Mouse (Mus musculus) skeletal muscle tissue, postnatal 0 days (tissue): Measurements from ENCODE around the gene Olfr1008. TPM values are rescaled to one million over a fixed set of nuclear protein-coding genes. Genes with fewer than 3 reads are reported as not detected.

Source experiments
- polyA plus RNA-seq: library from polyadenylated mRNA; unstranded; fragments of >200 nt; fragmentation: Nextera tagmentation; extraction: Ambion mirVana; gene quantifications from 2 replicates; pipeline ENCODE4 v1.2.1, GENCODE M21; 2015

The Olfr1008 gene
- not detected in 2 replicates for polyA plus RNA-seq

DNA sequence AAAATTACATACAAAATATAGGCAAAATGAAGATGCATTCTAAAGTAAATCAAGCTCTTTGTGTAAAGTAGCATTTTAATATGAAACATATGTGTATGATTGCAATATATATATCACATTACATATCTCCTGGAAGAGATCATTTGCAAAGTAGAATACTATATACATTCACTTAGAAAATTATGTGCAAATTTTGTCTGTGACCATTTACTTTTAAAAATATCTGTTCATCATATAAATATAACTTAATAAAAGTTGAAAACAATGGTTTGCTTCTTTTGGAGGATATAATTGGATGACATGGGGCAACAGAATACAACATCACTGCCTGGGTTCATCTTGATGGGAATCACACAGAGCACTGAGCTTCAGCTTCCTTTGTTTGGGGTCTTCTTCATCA, at the start of gene Olfr1008:
Gene Olfr1008 (plus strand): TSS at position 301 of the 400 bp plus-strand sequence.

DNA sequence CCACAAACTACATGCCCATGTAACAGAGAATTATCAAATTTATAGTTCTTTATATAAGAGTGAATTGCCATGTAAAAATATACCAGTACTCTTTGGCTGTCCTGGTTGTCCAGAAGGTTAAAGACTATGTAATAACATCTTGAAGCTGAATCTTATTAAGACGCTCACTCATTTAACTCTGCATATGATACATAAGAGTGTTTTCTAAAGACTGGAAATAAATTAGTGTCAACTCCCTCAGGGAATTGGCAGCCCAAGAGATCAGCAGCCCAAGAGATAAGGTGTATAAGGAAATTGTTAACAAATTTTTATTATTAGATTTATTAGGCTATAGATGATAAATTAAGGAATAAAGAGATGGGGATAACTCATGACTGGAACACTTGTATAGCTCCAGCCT, 38.6 kb upstream of the Olfr1008 start, which contains the start of gene Olfr1002:
Gene Olfr1002 (minus strand): TSS at position 101 of the 400 bp plus-strand sequence.

DNA sequence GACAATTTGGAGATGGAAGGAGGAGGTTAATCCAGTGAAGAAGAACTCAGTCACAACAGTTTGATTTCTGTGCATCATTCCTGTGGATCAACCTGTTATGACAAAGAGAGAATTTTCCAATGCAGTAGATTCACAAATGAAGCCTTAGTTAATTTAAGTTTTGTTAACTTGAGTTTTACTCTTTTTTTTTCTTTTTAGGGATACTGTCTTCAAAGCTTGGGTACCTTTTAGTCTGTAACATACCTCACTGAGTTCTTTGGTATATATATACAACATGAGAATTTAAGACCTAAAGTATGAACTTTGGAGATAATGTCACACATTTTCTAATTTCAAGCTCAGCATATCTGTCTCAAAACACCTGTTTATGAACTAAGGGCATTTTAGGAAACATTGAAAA, 24.9 kb upstream of the Olfr1008 start, which contains the start of gene Olfr154:
Gene Olfr154 (minus strand): TSS at position 101 of the 400 bp plus-strand sequence.

DNA sequence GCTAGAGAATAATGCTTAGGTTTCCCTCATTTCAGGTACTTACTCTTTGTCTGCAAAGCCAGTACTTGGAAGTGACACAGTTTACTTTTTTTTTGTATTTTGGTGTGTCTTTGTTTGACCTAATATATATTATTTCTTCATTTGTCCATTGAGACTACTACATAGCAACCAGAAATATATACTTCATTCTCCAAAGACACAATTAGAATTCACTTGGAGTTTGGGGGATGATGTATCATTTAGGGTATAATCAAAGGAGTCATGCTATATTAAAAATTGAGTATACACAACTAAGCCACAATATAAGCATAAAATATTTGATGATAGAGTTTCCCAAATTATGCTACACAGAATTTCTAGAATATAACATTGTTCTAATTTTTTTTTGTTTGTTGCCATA, 10.6 kb upstream of the Olfr1008 start, which contains the start of gene Olfr1006:
Gene Olfr1006 (minus strand): TSS at position 101 of the 400 bp plus-strand sequence.

GRCm38 (mm10) chr2:85715119-85715518, 25.9 kb downstream of the Olfr1008 start, which contains the start of gene Olfr1009:
Gene Olfr1009 (plus strand): TSS chr2:85715419.

Other genes starting within 250 kb of the Olfr1008 start
- gene Olfr995, start 245.8 kb upstream of the Olfr1008 start, polyA plus RNA-seq, result not detected in 2 replicates
- 0.17 and 0.94 TPM in 2 replicates for gene 4833423E24Rik, start 170.4 kb upstream of the Olfr1008 start, polyA plus RNA-seq
- not detected in 2 replicates for gene Olfr996, start 110.2 kb upstream of the Olfr1008 start, polyA plus RNA-seq
- not detected in 2 replicates for gene Olfr998, start 100.5 kb upstream of the Olfr1008 start, polyA plus RNA-seq
- gene Olfr1000, start 77.5 kb upstream of the Olfr1008 start, polyA plus RNA-seq, result not detected in 2 replicates
- not detected in 2 replicates for gene Olfr1002, start 38.7 kb upstream of the Olfr1008 start, polyA plus RNA-seq
- not detected in 2 replicates for gene Olfr154, start 25.0 kb upstream of the Olfr1008 start, polyA plus RNA-seq
- not detected in 2 replicates for gene Olfr1006, start 10.7 kb upstream of the Olfr1008 start, polyA plus RNA-seq
- not detected in 2 replicates for gene Olfr1009, start 26.0 kb downstream of the Olfr1008 start, polyA plus RNA-seq
- not detected in 2 replicates for gene Olfr1012, start 73.3 kb downstream of the Olfr1008 start, polyA plus RNA-seq
- gene Olfr1013, start 77.7 kb downstream of the Olfr1008 start, polyA plus RNA-seq, result not detected in 2 replicates
- not detected in 2 replicates for gene Olfr1014, start 83.3 kb downstream of the Olfr1008 start, polyA plus RNA-seq
- not detected in 2 replicates for gene Olfr1015, start 92.6 kb downstream of the Olfr1008 start, polyA plus RNA-seq
- gene Olfr1016, start 113.1 kb downstream of the Olfr1008 start, polyA plus RNA-seq, result not detected in 2 replicates
- gene Olfr1018, start 129.0 kb downstream of the Olfr1008 start, polyA plus RNA-seq, result not detected in 2 replicates
- gene Olfr1019, start 156.1 kb downstream of the Olfr1008 start, polyA plus RNA-seq, result not detected in 2 replicates
- not detected in 2 replicates for gene Olfr1020, start 157.6 kb downstream of the Olfr1008 start, polyA plus RNA-seq
- not detected in 2 replicates for gene Olfr1022, start 179.2 kb downstream of the Olfr1008 start, polyA plus RNA-seq
- not detected in 2 replicates for gene Olfr1023, start 196.2 kb downstream of the Olfr1008 start, polyA plus RNA-seq
- not detected in 2 replicates for gene Olfr1024, start 215.6 kb downstream of the Olfr1008 start, polyA plus RNA-seq
- not detected in 2 replicates for gene Olfr1025-ps1, start 225.8 kb downstream of the Olfr1008 start, polyA plus RNA-seq
- gene Olfr1026, start 232.1 kb downstream of the Olfr1008 start, polyA plus RNA-seq, result not detected in 2 replicates